Mouse (Mus musculus): ENCODE data around the gene Aqp1. TPM values are rescaled to one million over a fixed set of nuclear protein-coding genes. Genes with fewer than 3 reads are reported as not detected.

Aqp1 gene
- total and polyA plus RNA-seq, 3 experiments, result 57.2 to 95.3 TPM; not detected in 1

- no peak overlapping the region for H3K4me3 ChIP-seq (ENCODE audit: control insufficient read depth in 1 of 2, insufficient read depth in 1 of 2, low read depth in 2 of 2, low read length in 2 of 2)
- TF ChIP-seq GATA1 (IDR thresholded peaks at IDR 0.05; ENCODE audit: low read depth, low read length), result peak; percentile 63; the same call in 1 of the 2 replicates
- peak; percentile 86 for TF ChIP-seq RCOR1 (IDR thresholded peaks at IDR 0.05; ENCODE audit: low read depth, low read length)
- peak; percentile 5; the same call in 1 of the 2 replicates for TF ChIP-seq TCF12 (IDR thresholded peaks at IDR 0.05; ENCODE audit: low read depth, low read length)
- TF ChIP-seq ELF1 (IDR thresholded peaks at IDR 0.05; ENCODE audit: low read depth, low read length), result no peak
- 0 out of 2 replicates have a peak, but pooled peaks have one; percentile 29 for TF ChIP-seq MAZ (IDR thresholded peaks at IDR 0.05; ENCODE audit: low read depth, low read length)
- TF ChIP-seq MXI1 (IDR thresholded peaks at IDR 0.05; ENCODE audit: low read depth, low read length), result no peak
- DNase-seq (ENCODE audit: low read depth, low spot score), result peak; percentile 50
- H3K27me3 ChIP-seq (ENCODE audit: control insufficient read depth in 1 of 2, insufficient read depth in 2 of 2, low read length in 2 of 2), result no peaks in the 10 kb centered on the region
- no peaks in the 10 kb centered on the region for H3K79me2 ChIP-seq (ENCODE audit: control insufficient read depth, insufficient read depth, low read length, poor library complexity)
- H3K9ac ChIP-seq (ENCODE audit: control insufficient read depth, low read depth, low read length, poor library complexity, severe bottlenecking), result no peak overlapping the region
- no peak overlapping the region for H3K27ac ChIP-seq (ENCODE audit: control insufficient read depth, low read depth, low read length)
- peaks cover 0 to 13% of the 10 kb centered on the region in 2 experiments; a peak in 2 of 4 replicates for H3K36me3 ChIP-seq (ENCODE audit: control insufficient read depth in 1 of 2, insufficient read depth in 2 of 2, low read length in 2 of 2)
- peaks cover 5 to 54% of the 10 kb centered on the region in 2 experiments for H3K4me1 ChIP-seq (ENCODE audit: control insufficient read depth in 1 of 2, insufficient read depth in 2 of 2, low read length in 2 of 2)
- H3K9me3 ChIP-seq (replicated peaks; ENCODE audit: insufficient read depth, low read length), result no peaks in the 10 kb centered on the region
Measured at GRCm38 (mm10) chr6:55326299-55326698, 9.9 kb upstream of the Aqp1 start.

- TF ChIP-seq POLR2AphosphoS2 (IDR thresholded peaks at IDR 0.05; ENCODE audit: low read length) (no peak), E2F4 (IDR thresholded peaks at IDR 0.05; ENCODE audit: borderline replicate concordance, low read depth, low read length) (no peak), MYC (IDR thresholded peaks at IDR 0.05; ENCODE audit: low read depth, low read length) (no peak), CHD1 (IDR thresholded peaks at IDR 0.05; ENCODE audit: low read depth, low read length) (no peak), RCOR1 (IDR thresholded peaks at IDR 0.05; ENCODE audit: low read depth, low read length) (no peak), MAX (IDR thresholded peaks at IDR 0.05; ENCODE audit: low read length) (no peak)
- no peaks in the 10 kb centered on the region for H3K27me3 ChIP-seq (ENCODE audit: control insufficient read depth in 1 of 2, insufficient read depth in 2 of 2, low read length in 2 of 2)
- no peak overlapping the region for H3K9ac ChIP-seq (ENCODE audit: control insufficient read depth, low read depth, low read length, poor library complexity, severe bottlenecking)
- H3K9me3 ChIP-seq (replicated peaks; ENCODE audit: insufficient read depth, low read length), result no peaks in the 10 kb centered on the region
- H3K4me1 ChIP-seq (ENCODE audit: control insufficient read depth in 1 of 2, insufficient read depth in 2 of 2, low read length in 2 of 2), result peaks cover 5 to 50% of the 10 kb centered on the region in 2 experiments
- peaks cover 0 to 13% of the 10 kb centered on the region in 2 experiments; a peak in 2 of 4 replicates for H3K36me3 ChIP-seq (ENCODE audit: control insufficient read depth in 1 of 2, insufficient read depth in 2 of 2, low read length in 2 of 2)
- no peak overlapping the region for H3K4me3 ChIP-seq (ENCODE audit: control insufficient read depth in 1 of 2, insufficient read depth in 1 of 2, low read depth in 2 of 2, low read length in 2 of 2)
- DNase-seq (ENCODE audit: low read depth, low spot score), result no peak
- H3K79me2 ChIP-seq (ENCODE audit: control insufficient read depth, insufficient read depth, low read length, poor library complexity), result no peaks in the 10 kb centered on the region
- H3K27ac ChIP-seq (ENCODE audit: control insufficient read depth, low read depth, low read length), result no peak overlapping the region
Measured at GRCm38 (mm10) chr6:55327326-55327725, 8.9 kb upstream of the Aqp1 start.

GRCm38 (mm10) chr6:55328179-55328578 is 8.1 kb upstream of the Aqp1 start:
- Histone ChIP-seq H3K27ac (ENCODE audit: control insufficient read depth, low read depth, low read length) (no peak overlapping the region), H3K4me1 (ENCODE audit: control insufficient read depth in 1 of 2, insufficient read depth in 2 of 2, low read length in 2 of 2) (peaks cover 2 to 44% of the 10 kb centered on the region in 2 experiments)
- DNase-seq (ENCODE audit: low read depth, low spot score), result no peak

More at GRCm38 (mm10) chr6:55328179-55328578, 8.1 kb upstream of the Aqp1 start:
- H3K9me3 ChIP-seq (replicated peaks; ENCODE audit: insufficient read depth, low read length), result no peaks in the 10 kb centered on the region
- H3K36me3 ChIP-seq (ENCODE audit: control insufficient read depth in 1 of 2, insufficient read depth in 2 of 2, low read length in 2 of 2), result peaks cover 0 to 13% of the 10 kb centered on the region in 2 experiments; a peak in 2 of 4 replicates
- no peak for TF ChIP-seq MYB (IDR thresholded peaks at IDR 0.05; ENCODE audit: low read depth, low read length)
- TF ChIP-seq CHD1 (IDR thresholded peaks at IDR 0.05; ENCODE audit: low read depth, low read length), result no peak
- TF ChIP-seq EP300 (IDR thresholded peaks at IDR 0.05; ENCODE audit: low read depth in 1 of 2, low read length in 2 of 2), result no peak
- no peak for TF ChIP-seq NELFE (IDR thresholded peaks at IDR 0.05; ENCODE audit: low read depth, low read length)
- no peak for TF ChIP-seq USF1 (IDR thresholded peaks at IDR 0.05; ENCODE audit: low read depth, low read length)
- TF ChIP-seq SMC3 (IDR thresholded peaks at IDR 0.05; ENCODE audit: low read depth, low read length), result no peak
- TF ChIP-seq USF2 (IDR thresholded peaks at IDR 0.05; ENCODE audit: borderline replicate concordance in 1 of 2, insufficient read depth in 1 of 2, low read depth in 1 of 2, low read length in 2 of 2), result no peak
- TF ChIP-seq POLR2A (IDR thresholded peaks at IDR 0.05; ENCODE audit: control insufficient read depth in 1 of 2, insufficient read depth in 1 of 2, low read depth in 1 of 2, low read length in 2 of 2, poor library complexity in 1 of 2), result no peak
- TF ChIP-seq TAL1 (IDR thresholded peaks at IDR 0.05; ENCODE audit: low read length), result no peak
- TF ChIP-seq MAZ (IDR thresholded peaks at IDR 0.05; ENCODE audit: low read depth, low read length), result no peak
- no peak for TF ChIP-seq MXI1 (IDR thresholded peaks at IDR 0.05; ENCODE audit: low read depth, low read length)
- H3K79me2 ChIP-seq (ENCODE audit: control insufficient read depth, insufficient read depth, low read length, poor library complexity), result no peaks in the 10 kb centered on the region
- H3K4me3 ChIP-seq (ENCODE audit: control insufficient read depth in 1 of 2, insufficient read depth in 1 of 2, low read depth in 2 of 2, low read length in 2 of 2), result no peak overlapping the region
- no peak overlapping the region for H3K9ac ChIP-seq (ENCODE audit: control insufficient read depth, low read depth, low read length, poor library complexity, severe bottlenecking)
- H3K27me3 ChIP-seq (ENCODE audit: control insufficient read depth in 1 of 2, insufficient read depth in 2 of 2, low read length in 2 of 2), result no peaks in the 10 kb centered on the region

All from MEL (cell line).